Mouse (Mus musculus) heart, adult 2 months (tissue): ENCODE measurements around the gene Pappa. TPM values are rescaled to one million over a fixed set of nuclear protein-coding genes. Genes with fewer than 3 reads are reported as not detected.
A peak's percentile ranks its signal among the peaks of the same experiment; 100 is the strongest.

Source experiments
- DNase-seq, 2 experiments: peaks; one replicate each; pipeline ENCODE4 v3.0.0; 2021
- H3K27ac ChIP-seq: fragments of 200-600 bp; 2 replicates; pipeline ENCODE4 v1.8.1; 2022
- H3K27me3 ChIP-seq: fragments of 200-500 bp; 2 replicates; pipeline ENCODE4 v1.6.1; 2012; ENCODE audit warnings: mild to moderate bottlenecking, low read length, inconsistent platforms, mixed read lengths; ENCODE audit not compliant: control insufficient read depth, insufficient read depth
- H3K36me3 ChIP-seq: fragments of 200-500 bp; 2 replicates; pipeline ENCODE4 v1.6.1; 2012; ENCODE audit warnings: low read length, inconsistent platforms; ENCODE audit not compliant: control insufficient read depth, insufficient read depth
- H3K4me1 ChIP-seq: fragments of 200-500 bp; 2 replicates; pipeline ENCODE4 v1.6.1; 2011; ENCODE audit warnings: low read length; ENCODE audit not compliant: control insufficient read depth, insufficient read depth
- H3K4me3 ChIP-seq: fragments of 200-600 bp; 2 replicates; pipeline ENCODE4 v1.8.1; 2022
- H3K79me2 ChIP-seq: fragments of 200-500 bp; replicated peaks from 2 replicates; pipeline ENCODE4 v1.6.1; 2012; ENCODE audit warnings: mild to moderate bottlenecking, inconsistent platforms, low read length, moderate library complexity, mixed read lengths; ENCODE audit not compliant: control insufficient read depth, insufficient read depth
- H3K9ac ChIP-seq: fragments of 200-500 bp; 2 replicates; pipeline ENCODE4 v1.6.1; 2012; ENCODE audit warnings: low read depth, mild to moderate bottlenecking, control low read depth, inconsistent platforms, low read length, mixed read lengths
- CTCF ChIP-seq: fragments of 200-600 bp; IDR thresholded peaks from 2 replicates; pipeline ENCODE4 v1.8.1; 2022; ENCODE audit warnings: antibody characterized with exemption, mild to moderate bottlenecking, moderate library complexity
- EP300 ChIP-seq: fragments of 200-500 bp; IDR thresholded peaks from 2 replicates; pipeline ENCODE4 v1.6.1; 2011; ENCODE audit warnings: low read depth, low read length, control low read depth; ENCODE audit not compliant: insufficient read depth
- POLR2A ChIP-seq: fragments of 200-500 bp; IDR thresholded peaks from 2 replicates; pipeline ENCODE4 v1.6.1; 2011; ENCODE audit warnings: mild to moderate bottlenecking, low read depth, low read length, control low read depth; ENCODE audit not compliant: insufficient read depth
- WGBS: fragments of 180-500 bp; shearing (Covaris S2); methylation state at CpG from one replicate; pipeline ENCODE4 v1.1.7; 2018; 5-methylcytosine and 5-hydroxymethylcytosine counted together
- intact Hi-C: fragments of 180-260 bp; cut with DNase I; formaldehyde crosslinking; loops from one replicate; pipeline ENCODE4 v1.15.1; 2025
- polyA plus RNA-seq: library from polyadenylated mRNA; depleted of rRNA; stranded (reverse); fragments of >200 nt; gene quantifications from 2 replicates; pipeline ENCODE4 v1.2.3, GENCODE M21; 2012
- total RNA-seq, 2 experiments: library from RNA; stranded (reverse); gene quantifications; 2 replicates each; pipeline ENCODE4 v1.2.3; 2021

Gene Pappa
- total and polyA plus RNA-seq, 3 experiments, result 0.16 to 0.41 (median 0.39) TPM

DNA sequence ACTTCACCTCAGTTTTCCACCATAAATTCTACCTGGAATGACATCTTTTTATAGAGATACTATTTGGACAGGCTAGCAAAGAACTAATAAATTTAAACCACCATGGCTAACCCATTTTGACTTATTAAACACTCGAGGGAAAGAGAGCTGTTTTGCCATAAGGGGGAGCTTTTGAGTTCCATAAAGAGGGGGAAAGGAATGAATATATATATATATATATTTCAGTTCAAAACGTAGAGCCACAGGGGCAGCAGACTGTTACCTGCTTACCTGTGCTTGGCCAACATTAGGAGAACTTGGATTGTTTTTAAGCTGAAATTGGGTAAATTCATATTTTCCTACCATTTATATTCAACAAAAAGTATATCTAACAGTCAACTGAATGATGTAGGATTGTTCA, 1.1 kb upstream of the Pappa start:
- 0% methylated on average over 2 of the region's 2 CpGs for WGBS
- no peak for DNase-seq
- no peak overlapping the region for H3K27ac ChIP-seq
- H3K36me3 ChIP-seq, result no peaks in the 10 kb centered on the region
- no peak for TF ChIP-seq EP300
- peak; percentile 56 for TF ChIP-seq CTCF
- TF ChIP-seq POLR2A, result no peak
- H3K4me3 ChIP-seq, result no peak overlapping the region
- H3K4me1 ChIP-seq, result no peaks in the 10 kb centered on the region
- intact Hi-C loops, result loop anchor here (5.0 to 10.0 kb wide), 2 partner anchors 469 to 588 kb away; no protein-coding TSS in a partner anchor
- no peak overlapping the region for H3K9ac ChIP-seq
- no peaks in the 10 kb centered on the region for H3K79me2 ChIP-seq
- no peaks in the 10 kb centered on the region for H3K27me3 ChIP-seq

DNA sequence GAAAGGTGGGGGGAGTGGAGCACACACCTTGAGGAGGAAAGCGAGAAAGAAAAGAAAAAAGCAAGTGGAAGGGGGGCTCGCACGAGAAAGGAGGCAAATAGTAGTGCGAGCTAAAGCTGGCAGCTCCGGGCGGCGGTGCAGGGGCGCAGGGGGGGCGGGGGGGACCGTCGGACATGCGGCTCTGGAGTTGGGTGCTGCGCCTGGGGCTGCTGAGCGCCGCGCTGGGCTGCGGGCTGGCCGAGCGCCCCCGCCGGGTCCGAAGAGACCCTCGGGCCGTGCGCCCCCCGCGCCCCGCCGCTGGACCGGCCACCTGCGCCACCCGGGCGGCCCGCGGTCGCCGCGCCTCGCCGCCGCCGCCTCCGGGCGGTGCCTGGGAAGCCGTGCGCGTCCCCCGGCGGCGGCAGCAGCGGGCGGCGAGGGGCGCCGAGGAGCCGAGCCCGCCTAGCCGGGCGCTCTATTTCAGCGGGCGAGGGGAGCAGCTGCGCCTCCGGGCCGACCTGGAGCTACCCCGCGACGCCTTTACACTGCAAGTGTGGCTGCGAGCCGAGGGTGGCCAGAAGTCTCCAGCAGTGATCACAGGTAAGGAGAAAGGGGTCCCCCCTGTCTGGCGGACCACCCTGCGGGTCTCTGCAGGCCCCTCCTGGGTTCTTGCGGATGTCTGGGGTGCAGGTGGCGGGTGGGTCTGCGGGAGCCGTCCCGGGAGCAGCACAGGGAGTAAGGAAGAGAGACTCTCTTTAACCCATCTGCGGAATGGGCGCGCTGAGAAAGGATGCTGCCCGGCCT, 586 bp downstream of the Pappa start:
- Histone ChIP-seq H3K79me2 (no peaks in the 10 kb centered on the region), H3K27me3 (no peaks in the 10 kb centered on the region), H3K4me3 (peak overlapping the region; percentile 50), H3K4me1 (no peaks in the 10 kb centered on the region), H3K9ac (peak overlapping the region; percentile 45; the same call in 1 of the 2 replicates), H3K27ac (no peak overlapping the region; the same call in 1 of the 2 replicates), H3K36me3 (no peaks in the 10 kb centered on the region)
- peak; percentile 15 to 36 for DNase-seq
- intact Hi-C loops, result loop anchor here (5.0 to 10.0 kb wide), 2 partner anchors 468 to 590 kb away; no protein-coding TSS in a partner anchor
- WGBS, result under 1% methylated on average over 79 of the region's 80 CpGs
- no peak for TF ChIP-seq EP300
- no peak for TF ChIP-seq POLR2A
- no peak for TF ChIP-seq CTCF

DNA sequence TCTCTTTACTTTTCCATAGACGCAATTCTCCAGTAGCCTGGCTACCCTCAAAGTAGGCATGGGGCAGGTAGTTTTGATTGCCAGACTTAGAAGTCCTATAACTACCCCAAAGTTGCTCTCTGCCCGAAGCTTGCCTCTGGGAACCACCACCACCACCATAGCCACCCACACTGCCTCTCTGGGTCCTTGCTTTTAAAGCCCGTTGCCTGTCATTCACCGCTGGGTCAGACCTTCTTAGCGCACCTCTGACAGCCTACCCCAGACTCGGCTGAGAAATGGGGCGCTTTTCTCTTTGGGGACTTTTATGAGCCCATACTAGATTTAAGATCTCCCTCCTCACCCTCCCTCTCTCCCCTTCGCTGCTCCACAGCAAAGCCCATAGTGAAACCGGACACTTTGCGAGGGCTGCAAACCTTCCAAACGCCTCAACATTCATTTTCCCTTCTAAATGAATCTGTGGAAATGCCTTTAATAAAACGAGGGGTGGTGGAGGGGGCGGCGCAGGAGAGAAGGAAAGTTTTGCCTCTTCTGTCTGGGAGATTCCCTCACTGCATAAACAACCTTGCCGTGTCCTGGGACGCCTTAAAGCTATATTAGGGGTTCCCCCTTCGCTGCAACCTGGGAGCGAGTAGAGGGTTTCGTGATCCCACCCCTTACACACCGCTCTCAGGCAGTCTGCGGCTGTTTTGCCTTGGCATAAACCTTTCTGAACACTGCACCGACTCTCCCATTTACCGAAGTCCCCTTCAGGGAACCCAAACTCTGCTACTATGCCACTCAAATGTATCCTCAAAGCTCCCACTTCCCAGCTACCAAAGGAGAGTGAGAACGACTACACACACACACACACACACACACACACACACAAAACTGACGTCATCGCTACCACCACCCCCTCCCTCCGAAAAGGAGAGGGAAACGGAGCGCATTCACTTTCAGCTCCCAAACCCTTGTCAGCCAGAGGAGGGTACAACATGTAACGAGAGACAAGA, 1.7 kb downstream of the Pappa start:
- under 1% methylated on average over 30 of the region's 30 CpGs for WGBS
- TF ChIP-seq POLR2A (0 out of 2 replicates have a peak, but pooled peaks have one; percentile 32), CTCF (no peak), EP300 (no peak)
- Histone ChIP-seq H3K4me1 (no peaks in the 10 kb centered on the region), H3K9ac (peak overlapping the region; percentile 48), H3K4me3 (peak overlapping the region; percentile 50), H3K36me3 (no peaks in the 10 kb centered on the region), H3K79me2 (no peaks in the 10 kb centered on the region), H3K27ac (peak overlapping the region; percentile 33), H3K27me3 (no peaks in the 10 kb centered on the region)
- intact Hi-C loops, result loop anchor here (10.0 kb wide), 1 partner anchor 591 kb away; no protein-coding TSS in a partner anchor
- peak; percentile 35 to 53 for DNase-seq

DNA sequence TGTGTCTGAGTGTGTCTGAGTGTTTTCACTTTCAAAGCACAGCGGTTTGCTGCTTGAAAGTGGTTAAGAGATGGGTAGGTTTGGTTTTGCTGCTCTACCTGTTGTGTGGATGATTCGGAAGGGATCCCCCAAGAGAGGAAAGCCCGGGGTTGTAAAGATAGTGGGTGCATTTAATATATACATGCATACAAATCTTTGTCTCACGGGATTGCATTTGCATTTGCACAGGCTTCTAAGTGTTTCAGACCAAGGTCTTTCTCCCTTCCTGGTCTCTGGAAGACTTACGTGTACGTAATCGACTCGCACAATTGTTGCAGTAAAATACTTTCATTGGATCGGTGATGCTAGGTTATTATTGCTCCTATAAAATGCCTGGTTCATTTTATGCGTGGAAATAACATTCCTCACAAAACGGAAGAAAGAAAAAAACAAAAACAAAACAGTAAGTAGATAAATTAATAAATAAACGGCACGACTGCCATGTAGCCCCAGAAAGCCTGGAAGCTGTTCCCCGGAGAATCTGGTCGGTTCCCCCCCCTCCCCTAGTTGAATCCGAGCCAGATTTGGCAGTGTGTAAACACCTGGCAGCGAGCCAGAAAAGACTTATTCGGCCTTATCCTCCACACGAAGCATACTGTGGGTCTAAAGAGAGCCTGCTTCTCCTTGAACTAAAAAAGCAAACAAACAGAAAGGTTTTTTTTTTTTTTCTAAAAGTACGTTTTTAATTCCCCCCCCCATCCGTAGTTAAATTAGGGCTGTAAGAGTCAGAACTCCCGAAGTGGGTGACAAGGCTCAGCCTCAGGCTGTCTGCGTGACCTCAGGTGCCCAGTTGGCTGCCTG, 2.7 kb downstream of the Pappa start:
- 7% methylated on average over 23 of the region's 23 CpGs for WGBS
- no peak for TF ChIP-seq EP300
- no peak for TF ChIP-seq CTCF
- no peak for TF ChIP-seq POLR2A
- H3K4me1 ChIP-seq, result no peaks in the 10 kb centered on the region
- H3K4me3 ChIP-seq, result peak overlapping the region; percentile 33
- peak overlapping the region; percentile 52 for H3K27ac ChIP-seq
- H3K9ac ChIP-seq, result peak overlapping the region; percentile 48
- no peaks in the 10 kb centered on the region for H3K36me3 ChIP-seq
- DNase-seq, result peak; percentile 13 to 26
- H3K79me2 ChIP-seq, result no peaks in the 10 kb centered on the region
- H3K27me3 ChIP-seq, result no peaks in the 10 kb centered on the region
- intact Hi-C loops, result loop anchor here (10.0 kb wide), 1 partner anchor 592 kb away; no protein-coding TSS in a partner anchor

DNA sequence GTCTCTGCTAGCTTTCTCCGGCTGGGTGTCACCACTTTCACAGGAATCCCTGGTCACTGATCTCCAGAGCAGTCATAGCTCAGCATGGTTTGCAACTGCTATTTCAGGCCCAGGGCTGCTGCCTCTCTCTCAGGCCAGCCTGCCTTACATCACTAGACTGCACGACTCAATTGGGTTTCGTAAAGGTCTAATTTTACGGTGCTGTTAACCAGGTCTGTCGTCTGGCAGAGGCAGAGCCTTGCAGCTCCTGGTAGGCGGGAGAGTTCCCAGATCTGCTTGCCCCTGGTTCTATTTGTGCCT, 3.3 kb downstream of the Pappa start:
- no peaks in the 10 kb centered on the region for H3K4me1 ChIP-seq
- DNase-seq, result peak; percentile 50 to 71
- no peak overlapping the region for H3K9ac ChIP-seq
- H3K79me2 ChIP-seq, result no peaks in the 10 kb centered on the region
- peak overlapping the region; percentile 52 for H3K27ac ChIP-seq
- H3K4me3 ChIP-seq, result 0 out of 2 replicates have a peak overlapping the region, but pooled peaks have one; percentile 33
- H3K36me3 ChIP-seq, result no peaks in the 10 kb centered on the region
- TF ChIP-seq CTCF, result no peak
- TF ChIP-seq EP300, result no peak
- no peak for TF ChIP-seq POLR2A
- intact Hi-C loops, result loop anchor here (10.0 kb wide), 1 partner anchor 592 kb away; no protein-coding TSS in a partner anchor
- no peaks in the 10 kb centered on the region for H3K27me3 ChIP-seq
- WGBS, result 36% methylated on average over 6 of the region's 6 CpGs
